In genomic region chr1:192125761-192126160, GRCm38 (mm10) we compare ENCODE assay signal across 24 mouse cellular contexts. TPM values are rescaled to one million over a fixed set of nuclear protein-coding genes. Genes with fewer than 3 reads are reported as not detected.
A peak's percentile ranks its signal among the peaks of the same experiment; 100 is the strongest.
DNase-seq lines count a peak whose midpoint lies in the region; ATAC-seq lines count a peak whose summit lies in the region.
"Had no signal": no experiment of that assay in that cellular context is flagged by ENCODE, and none has a peak within 500 bp of the region (broad histone marks: within the 10 kb centered on the region; RNA-seq: fewer than 3 reads in every experiment).

No protein-coding gene starts in this region.

- H3K27me3 ChIP-seq in kidney, embryonic 14.5 days (ENCODE audit: control insufficient read depth, insufficient read depth, low read length) = no peaks in the 10 kb centered on the region
- no peaks in the 10 kb centered on the region for H3K27me3 ChIP-seq in liver, embryonic 16.5 days (ENCODE audit: control insufficient read depth, insufficient read depth, low read depth, low read length)
- H3K27me3 ChIP-seq in liver, embryonic 12.5 days (replicated peaks) = no peaks in the 10 kb centered on the region
- H3K27me3 ChIP-seq in hindbrain, embryonic 14.5 days (ENCODE audit: control insufficient read depth, insufficient read depth, low read length) = no peaks in the 10 kb centered on the region
- H3K27me3 ChIP-seq: embryonic facial prominence, embryonic 15.5 days had no signal

- H3K36me3 ChIP-seq in kidney, embryonic 14.5 days (ENCODE audit: control insufficient read depth, insufficient read depth, low read length) = peaks cover 53% of the 10 kb centered on the region
- H3K36me3 ChIP-seq in liver, embryonic 16.5 days (ENCODE audit: control insufficient read depth, insufficient read depth) = peaks cover 23% of the 10 kb centered on the region
- H3K36me3 ChIP-seq in liver, embryonic 12.5 days = peaks cover 73% of the 10 kb centered on the region
- H3K36me3 ChIP-seq in hindbrain, embryonic 14.5 days (replicated peaks; ENCODE audit: control insufficient read depth, insufficient read depth) = peaks cover 72% of the 10 kb centered on the region

- DNase-seq in kidney, adult 11 months = peak; percentile 70
- DNase-seq in kidney, postnatal 10 days = peak; percentile 49
- DNase-seq in kidney, postnatal 4 days = peak; percentile 17 to 37
- DNase-seq in adipocyte (ENCODE audit: low spot score) = no peak
- no peak for DNase-seq in hindbrain, embryonic 14.5 days (ENCODE audit: low spot score)
- DNase-seq: adrenal gland, postnatal 10 days; B cell, adult 2 months; cerebellum, adult 11 months; cerebellum, adult 8-10 months; cerebellum, postnatal 14 days; embryo, embryonic 11 days; gastrocnemius, adult 2 months; gastrocnemius, postnatal 25 days; heart, postnatal 10 days; heart, postnatal 4 days had no signal

- no peaks in the 10 kb centered on the region for H3K4me1 ChIP-seq in kidney, embryonic 14.5 days (ENCODE audit: control insufficient read depth, insufficient read depth, low read length)
- H3K4me1 ChIP-seq in liver, embryonic 16.5 days (ENCODE audit: control insufficient read depth, low read depth, low read length) = peaks cover 11% of the 10 kb centered on the region
- H3K4me1 ChIP-seq in liver, embryonic 12.5 days = peaks cover 26% of the 10 kb centered on the region
- no peaks in the 10 kb centered on the region for H3K4me1 ChIP-seq in hindbrain, embryonic 14.5 days (replicated peaks; ENCODE audit: control insufficient read depth, insufficient read depth, low read length)
- H3K4me1 ChIP-seq: embryonic facial prominence, embryonic 15.5 days; forebrain, embryonic 10.5 days had no signal

- no peak overlapping the region for H3K27ac ChIP-seq in kidney, embryonic 14.5 days (ENCODE audit: low read depth, low read length)
- no peak overlapping the region for H3K27ac ChIP-seq in liver, embryonic 16.5 days (ENCODE audit: low read length)
- no peak overlapping the region for H3K27ac ChIP-seq in liver, embryonic 12.5 days
- no peak overlapping the region for H3K27ac ChIP-seq in hindbrain, embryonic 14.5 days
- H3K27ac ChIP-seq: embryonic facial prominence, embryonic 15.5 days; forebrain, embryonic 10.5 days; gastrocnemius, adult 2 months had no signal

- H3K4me3 ChIP-seq in kidney, embryonic 14.5 days (ENCODE audit: low read length) = no peak overlapping the region
- H3K4me3 ChIP-seq in liver, embryonic 16.5 days (ENCODE audit: low read depth, low read length) = no peak overlapping the region
- H3K4me3 ChIP-seq in liver, embryonic 12.5 days = no peak overlapping the region
- H3K4me3 ChIP-seq in hindbrain, embryonic 14.5 days (replicated peaks; ENCODE audit: low read length) = no peak overlapping the region
- H3K4me3 ChIP-seq: embryonic facial prominence, embryonic 15.5 days; erythroblast, embryonic 14.5 days; forebrain, embryonic 10.5 days; gastrocnemius, adult 2 months had no signal

- no peak overlapping the region for H3K9ac ChIP-seq in kidney, embryonic 14.5 days (ENCODE audit: low read depth, low read length)
- H3K9ac ChIP-seq in liver, embryonic 16.5 days (ENCODE audit: low read depth, low read length) = no peak overlapping the region
- H3K9ac ChIP-seq in liver, embryonic 12.5 days = no peak overlapping the region
- H3K9ac ChIP-seq in hindbrain, embryonic 14.5 days = no peak overlapping the region
- H3K9ac ChIP-seq: embryonic facial prominence, embryonic 15.5 days had no signal

- H3K9me3 ChIP-seq in kidney, embryonic 14.5 days (ENCODE audit: control insufficient read depth, low read length) = no peaks in the 10 kb centered on the region
- no peaks in the 10 kb centered on the region for H3K9me3 ChIP-seq in liver, embryonic 16.5 days (replicated peaks; ENCODE audit: control insufficient read depth, low read length)
- H3K9me3 ChIP-seq in liver, embryonic 12.5 days (replicated peaks) = no peaks in the 10 kb centered on the region
- no peaks in the 10 kb centered on the region for H3K9me3 ChIP-seq in hindbrain, embryonic 14.5 days (ENCODE audit: control insufficient read depth, low read length)
- H3K9me3 ChIP-seq: embryonic facial prominence, embryonic 15.5 days; forebrain, embryonic 10.5 days; G1E had no signal

- WGBS in kidney, embryonic 14.5 days = 85% methylated on average over 6 of the region's 6 CpGs
- 84% methylated on average over 6 of the region's 6 CpGs for WGBS in liver, embryonic 16.5 days (ENCODE audit: insufficient replicate concordance)
- 93% methylated on average over 6 of the region's 6 CpGs for WGBS in liver, embryonic 12.5 days (ENCODE audit: insufficient replicate concordance)
- 91% methylated on average over 6 of the region's 6 CpGs for WGBS in hindbrain, embryonic 14.5 days

- no peak for ATAC-seq in kidney, embryonic 14.5 days (ENCODE audit: low FRiP score, low TSS enrichment)
- ATAC-seq in liver, embryonic 16.5 days (ENCODE audit: low read depth) = peak; percentile 48; the same call in 1 of the 2 replicates
- ATAC-seq in liver, embryonic 12.5 days = no peak
- ATAC-seq in hindbrain, embryonic 14.5 days (ENCODE audit: low FRiP score) = no peak
- ATAC-seq: CD4-positive, CD25-positive, alpha-beta regulatory T cell, adult 4 months; forebrain, embryonic 14.5 days had no signal

- no peak overlapping the region for H3K4me2 ChIP-seq in kidney, embryonic 14.5 days (replicated peaks; ENCODE audit: low read depth, low read length)
- H3K4me2 ChIP-seq in liver, embryonic 16.5 days (ENCODE audit: low read depth, low read length) = no peak overlapping the region
- no peak overlapping the region for H3K4me2 ChIP-seq in liver, embryonic 12.5 days
- H3K4me2 ChIP-seq in hindbrain, embryonic 14.5 days (replicated peaks) = no peak overlapping the region
- H3K4me2 ChIP-seq: embryonic facial prominence, embryonic 15.5 days had no signal

RNA-seq across cellular contexts. Expression of gene Rcor3, which starts 12.1 kb away (rescaled TPM):
- 23.3 and 25.1 TPM in 2 replicates for polyA plus RNA-seq in kidney, embryonic 14.5 days (2014; fragmentation: Nextera tagmentation; extraction: Ambion mirVana)
- polyA plus RNA-seq in liver, embryonic 16.5 days (2015; fragmentation: Nextera tagmentation; extraction: Ambion mirVana) = 7.0 and 8.6 TPM in 2 replicates
- polyA plus RNA-seq in liver, embryonic 12.5 days (2016; fragmentation: Nextera tagmentation; extraction: Ambion mirVana) = 10.8 and 11.8 TPM in 2 replicates
- 36.9 and 40.2 TPM in 2 replicates for polyA plus RNA-seq in hindbrain, embryonic 14.5 days (2014; fragmentation: Nextera tagmentation; extraction: Ambion mirVana)

RNA-seq across cellular contexts. Expression of gene Traf5, which starts 33.4 kb away (rescaled TPM):
- polyA plus RNA-seq in kidney, embryonic 14.5 days (2014; fragmentation: Nextera tagmentation; extraction: Ambion mirVana) = 14.7 and 15.5 TPM in 2 replicates
- polyA plus RNA-seq in liver, embryonic 16.5 days (2015; fragmentation: Nextera tagmentation; extraction: Ambion mirVana) = 4.9 and 5.3 TPM in 2 replicates
- polyA plus RNA-seq in liver, embryonic 12.5 days (2016; fragmentation: Nextera tagmentation; extraction: Ambion mirVana) = 9.9 and 11.2 TPM in 2 replicates
- polyA plus RNA-seq in hindbrain, embryonic 14.5 days (2014; fragmentation: Nextera tagmentation; extraction: Ambion mirVana) = 1.8 and 2.9 TPM in 2 replicates

Comparison
In these comparisons a context has a peak if more than half of its experiments do, and no peak if none do; other contexts are left out.
1. DNase-seq: peak in kidney, adult 11 months (single experiment), kidney, postnatal 10 days (single experiment) and kidney, postnatal 4 days (2 of 2); none in adipocyte (single experiment) and hindbrain, embryonic 14.5 days (single experiment).